Mouse (Mus musculus): ENCODE measurements at regions not wholly inside any gene's neighbourhood (a gene's known extent, or its start where the extent isn't known, plus 50 kb on each side); places are given as distances from the start of the nearest gene placed in this dataset.

- no peak for ATAC-seq (replicated peaks; ENCODE audit: insufficient number of reproducible peaks, low FRiP score, low TSS enrichment)
These were observed 87.9 kb downstream of the Cops8 start for GRCm38 (mm10) chr1:90690591-90691116.

GRCm38 (mm10) chr1:90691157-90691594, 88.4 kb downstream of the Cops8 start:
- H3K4me3 ChIP-seq (ENCODE audit: low read depth, low read length) = no peak overlapping the region
- no peaks in the 10 kb centered on the region for H3K4me1 ChIP-seq (ENCODE audit: control insufficient read depth, insufficient read depth, low read length)
- H3K36me3 ChIP-seq (ENCODE audit: control insufficient read depth, insufficient read depth, low read length) = no peaks in the 10 kb centered on the region
- H3K9me3 ChIP-seq (replicated peaks; ENCODE audit: control insufficient read depth, low read length) = no peaks in the 10 kb centered on the region
- ATAC-seq (replicated peaks; ENCODE audit: insufficient number of reproducible peaks, low FRiP score, low TSS enrichment) = no peak
- 74% methylated on average over 6 of the region's 6 CpGs for WGBS (ENCODE audit: insufficient replicate concordance)
- no peaks in the 10 kb centered on the region for H3K27me3 ChIP-seq (ENCODE audit: control insufficient read depth, insufficient read depth, low read length)
- no peak overlapping the region for H3K9ac ChIP-seq (ENCODE audit: low read depth, low read length)
- no peak overlapping the region for H3K4me2 ChIP-seq
- no peak overlapping the region for H3K27ac ChIP-seq (ENCODE audit: low read depth, low read length)

More at GRCm38 (mm10) chr1:90690591-90691116, 87.9 kb downstream of the Cops8 start:
- Histone ChIP-seq H3K4me1 (ENCODE audit: control insufficient read depth, insufficient read depth, low read length) (no peaks in the 10 kb centered on the region), H3K9me3 (replicated peaks; ENCODE audit: control insufficient read depth, low read length) (no peaks in the 10 kb centered on the region), H3K27ac (ENCODE audit: low read depth, low read length) (no peak overlapping the region), H3K27me3 (ENCODE audit: control insufficient read depth, insufficient read depth, low read length) (no peaks in the 10 kb centered on the region), H3K36me3 (ENCODE audit: control insufficient read depth, insufficient read depth, low read length) (no peaks in the 10 kb centered on the region), H3K9ac (ENCODE audit: low read depth, low read length) (no peak overlapping the region), H3K4me2 (no peak overlapping the region), H3K4me3 (ENCODE audit: low read depth, low read length) (no peak overlapping the region)
- WGBS (ENCODE audit: insufficient replicate concordance) = 34% methylated on average over 4 of the region's 4 CpGs

- Histone ChIP-seq H3K4me1 (ENCODE audit: control insufficient read depth, insufficient read depth, low read length) (no peaks in the 10 kb centered on the region), H3K9me3 (replicated peaks; ENCODE audit: control insufficient read depth, low read length) (no peaks in the 10 kb centered on the region), H3K4me2 (no peak overlapping the region), H3K36me3 (ENCODE audit: control insufficient read depth, insufficient read depth, low read length) (no peaks in the 10 kb centered on the region), H3K27me3 (ENCODE audit: control insufficient read depth, insufficient read depth, low read length) (no peaks in the 10 kb centered on the region), H3K4me3 (ENCODE audit: low read depth, low read length) (no peak overlapping the region), H3K27ac (ENCODE audit: low read depth, low read length) (no peak overlapping the region), H3K9ac (ENCODE audit: low read depth, low read length) (no peak overlapping the region)
- WGBS (ENCODE audit: insufficient replicate concordance) = 43% methylated on average over 1 of the region's 1 CpGs
- ATAC-seq (replicated peaks; ENCODE audit: insufficient number of reproducible peaks, low FRiP score, low TSS enrichment) = no peak
These were observed 90.1 kb downstream of the Cops8 start for GRCm38 (mm10) chr1:90692851-90693250.

GRCm38 (mm10) chr1:90694761-90695160, 92.0 kb downstream of the Cops8 start:
- 96% methylated on average over 3 of the region's 3 CpGs for WGBS (ENCODE audit: insufficient replicate concordance)
- Histone ChIP-seq H3K9me3 (replicated peaks; ENCODE audit: control insufficient read depth, low read length) (no peaks in the 10 kb centered on the region), H3K4me3 (ENCODE audit: low read depth, low read length) (no peak overlapping the region), H3K36me3 (ENCODE audit: control insufficient read depth, insufficient read depth, low read length) (no peaks in the 10 kb centered on the region), H3K4me1 (ENCODE audit: control insufficient read depth, insufficient read depth, low read length) (no peaks in the 10 kb centered on the region), H3K27me3 (ENCODE audit: control insufficient read depth, insufficient read depth, low read length) (no peaks in the 10 kb centered on the region), H3K4me2 (no peak overlapping the region), H3K27ac (ENCODE audit: low read depth, low read length) (no peak overlapping the region), H3K9ac (ENCODE audit: low read depth, low read length) (no peak overlapping the region)
- ATAC-seq (replicated peaks; ENCODE audit: insufficient number of reproducible peaks, low FRiP score, low TSS enrichment) = no peak

- no peak overlapping the region for H3K4me3 ChIP-seq (ENCODE audit: low read depth, low read length)
- 65% methylated on average over 10 of the region's 10 CpGs for WGBS (ENCODE audit: insufficient replicate concordance)
- ATAC-seq (replicated peaks; ENCODE audit: insufficient number of reproducible peaks, low FRiP score, low TSS enrichment) = no peak
- no peaks in the 10 kb centered on the region for H3K4me1 ChIP-seq (ENCODE audit: control insufficient read depth, insufficient read depth, low read length)
- no peak overlapping the region for H3K9ac ChIP-seq (ENCODE audit: low read depth, low read length)
- no peak overlapping the region for H3K27ac ChIP-seq (ENCODE audit: low read depth, low read length)
- no peaks in the 10 kb centered on the region for H3K27me3 ChIP-seq (ENCODE audit: control insufficient read depth, insufficient read depth, low read length)
- H3K4me2 ChIP-seq = no peak overlapping the region
- H3K36me3 ChIP-seq (ENCODE audit: control insufficient read depth, insufficient read depth, low read length) = no peaks in the 10 kb centered on the region
- H3K9me3 ChIP-seq (replicated peaks; ENCODE audit: control insufficient read depth, low read length) = no peaks in the 10 kb centered on the region
These were observed 92.5 kb downstream of the Cops8 start for GRCm38 (mm10) chr1:90695166-90695749.

- Histone ChIP-seq H3K9ac (ENCODE audit: low read depth, low read length) (no peak overlapping the region), H3K4me3 (ENCODE audit: low read depth, low read length) (no peak overlapping the region), H3K4me2 (no peak overlapping the region), H3K36me3 (ENCODE audit: control insufficient read depth, insufficient read depth, low read length) (no peaks in the 10 kb centered on the region), H3K4me1 (ENCODE audit: control insufficient read depth, insufficient read depth, low read length) (no peaks in the 10 kb centered on the region), H3K27ac (ENCODE audit: low read depth, low read length) (no peak overlapping the region), H3K9me3 (replicated peaks; ENCODE audit: control insufficient read depth, low read length) (no peaks in the 10 kb centered on the region), H3K27me3 (ENCODE audit: control insufficient read depth, insufficient read depth, low read length) (no peaks in the 10 kb centered on the region)
- ATAC-seq (replicated peaks; ENCODE audit: insufficient number of reproducible peaks, low FRiP score, low TSS enrichment) = no peak
- 88% methylated on average over 1 of the region's 1 CpGs for WGBS (ENCODE audit: insufficient replicate concordance)
These were observed 93.2 kb downstream of the Cops8 start for GRCm38 (mm10) chr1:90696000-90696399.

- Histone ChIP-seq H3K27me3 (ENCODE audit: control insufficient read depth, insufficient read depth, low read length) (no peaks in the 10 kb centered on the region), H3K9me3 (replicated peaks; ENCODE audit: control insufficient read depth, low read length) (no peaks in the 10 kb centered on the region), H3K27ac (ENCODE audit: low read depth, low read length) (no peak overlapping the region), H3K9ac (ENCODE audit: low read depth, low read length) (no peak overlapping the region), H3K4me3 (ENCODE audit: low read depth, low read length) (no peak overlapping the region), H3K4me1 (ENCODE audit: control insufficient read depth, insufficient read depth, low read length) (no peaks in the 10 kb centered on the region), H3K4me2 (no peak overlapping the region), H3K36me3 (ENCODE audit: control insufficient read depth, insufficient read depth, low read length) (no peaks in the 10 kb centered on the region)
- 87% methylated on average over 3 of the region's 3 CpGs for WGBS (ENCODE audit: insufficient replicate concordance)
- no peak for ATAC-seq (replicated peaks; ENCODE audit: insufficient number of reproducible peaks, low FRiP score, low TSS enrichment)
These were observed 94.3 kb downstream of the Cops8 start for GRCm38 (mm10) chr1:90697056-90697596.

- H3K4me1 ChIP-seq (ENCODE audit: control insufficient read depth, insufficient read depth, low read length) = no peaks in the 10 kb centered on the region
- WGBS (ENCODE audit: insufficient replicate concordance) = 84% methylated on average over 2 of the region's 2 CpGs
- no peak overlapping the region for H3K9ac ChIP-seq (ENCODE audit: low read depth, low read length)
- no peak overlapping the region for H3K4me3 ChIP-seq (ENCODE audit: low read depth, low read length)
- H3K4me2 ChIP-seq = no peak overlapping the region
- H3K9me3 ChIP-seq (replicated peaks; ENCODE audit: control insufficient read depth, low read length) = no peaks in the 10 kb centered on the region
- no peaks in the 10 kb centered on the region for H3K36me3 ChIP-seq (ENCODE audit: control insufficient read depth, insufficient read depth, low read length)
- ATAC-seq (replicated peaks; ENCODE audit: insufficient number of reproducible peaks, low FRiP score, low TSS enrichment) = no peak
- H3K27ac ChIP-seq (ENCODE audit: low read depth, low read length) = no peak overlapping the region
- no peaks in the 10 kb centered on the region for H3K27me3 ChIP-seq (ENCODE audit: control insufficient read depth, insufficient read depth, low read length)
These were observed 95.8 kb downstream of the Cops8 start for GRCm38 (mm10) chr1:90698618-90699017.

GRCm38 (mm10) chr1:90701756-90702155, 99.0 kb downstream of the Cops8 start:
- H3K4me1 ChIP-seq (ENCODE audit: control insufficient read depth, insufficient read depth, low read length) = no peaks in the 10 kb centered on the region
- H3K27me3 ChIP-seq (ENCODE audit: control insufficient read depth, insufficient read depth, low read length) = no peaks in the 10 kb centered on the region
- H3K36me3 ChIP-seq (ENCODE audit: control insufficient read depth, insufficient read depth, low read length) = no peaks in the 10 kb centered on the region
- no peak overlapping the region for H3K4me3 ChIP-seq (ENCODE audit: low read depth, low read length)
- H3K9me3 ChIP-seq (replicated peaks; ENCODE audit: control insufficient read depth, low read length) = no peaks in the 10 kb centered on the region
- no peak for ATAC-seq (replicated peaks; ENCODE audit: insufficient number of reproducible peaks, low FRiP score, low TSS enrichment)
- no peak overlapping the region for H3K4me2 ChIP-seq
- WGBS (ENCODE audit: insufficient replicate concordance) = 78% methylated on average over 1 of the region's 1 CpGs
- H3K9ac ChIP-seq (ENCODE audit: low read depth, low read length) = no peak overlapping the region
- H3K27ac ChIP-seq (ENCODE audit: low read depth, low read length) = no peak overlapping the region
